Mouse (Mus musculus): ENCODE data around the gene Tsen2. TPM values are rescaled to one million over a fixed set of nuclear protein-coding genes. Genes with fewer than 3 reads are reported as not detected.

The Tsen2 gene
- total RNA-seq, 2 experiments from 2014 or later: 6.0 to 7.4 TPM

DNA sequence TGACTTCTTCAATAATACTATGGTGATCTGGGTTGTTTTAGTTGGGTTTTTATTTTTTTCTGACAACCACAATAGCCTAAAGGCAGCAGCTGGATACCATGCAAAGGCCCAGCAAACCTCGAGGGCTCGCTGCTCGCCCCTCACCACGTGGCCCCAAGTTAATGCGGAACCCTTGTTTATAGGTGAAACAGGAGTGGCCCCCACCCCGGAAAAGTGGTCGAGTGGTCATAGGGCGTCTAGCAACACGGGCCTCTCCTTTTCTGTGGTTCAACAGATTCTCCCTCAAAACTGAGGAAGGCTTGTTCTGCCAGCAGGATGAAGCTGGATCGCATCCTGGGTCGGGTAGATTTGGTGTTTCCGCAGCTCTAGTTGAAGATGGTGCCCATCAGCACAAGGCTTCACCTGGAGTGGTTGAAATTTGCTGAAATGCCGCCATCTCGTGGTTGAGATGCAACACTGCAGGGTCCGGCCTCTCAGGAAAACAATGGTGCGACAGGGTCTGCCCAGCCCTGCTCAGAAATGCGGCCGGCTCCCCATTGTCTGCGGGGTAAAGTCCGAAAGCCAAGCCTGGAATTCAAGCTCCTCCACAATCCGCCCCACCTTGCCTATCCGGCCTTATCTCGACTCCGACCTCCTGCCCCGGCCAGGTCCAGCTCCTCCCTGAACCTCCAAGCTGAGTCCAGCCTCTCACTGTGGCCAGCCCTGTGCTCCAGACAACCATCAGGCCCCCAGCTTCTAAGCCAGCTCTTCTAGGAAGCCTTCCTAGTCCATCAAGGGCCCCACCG lies 5.6 kb upstream of the Tsen2 start:
- peak; percentile 81 to 92 for DNase-seq

DNA sequence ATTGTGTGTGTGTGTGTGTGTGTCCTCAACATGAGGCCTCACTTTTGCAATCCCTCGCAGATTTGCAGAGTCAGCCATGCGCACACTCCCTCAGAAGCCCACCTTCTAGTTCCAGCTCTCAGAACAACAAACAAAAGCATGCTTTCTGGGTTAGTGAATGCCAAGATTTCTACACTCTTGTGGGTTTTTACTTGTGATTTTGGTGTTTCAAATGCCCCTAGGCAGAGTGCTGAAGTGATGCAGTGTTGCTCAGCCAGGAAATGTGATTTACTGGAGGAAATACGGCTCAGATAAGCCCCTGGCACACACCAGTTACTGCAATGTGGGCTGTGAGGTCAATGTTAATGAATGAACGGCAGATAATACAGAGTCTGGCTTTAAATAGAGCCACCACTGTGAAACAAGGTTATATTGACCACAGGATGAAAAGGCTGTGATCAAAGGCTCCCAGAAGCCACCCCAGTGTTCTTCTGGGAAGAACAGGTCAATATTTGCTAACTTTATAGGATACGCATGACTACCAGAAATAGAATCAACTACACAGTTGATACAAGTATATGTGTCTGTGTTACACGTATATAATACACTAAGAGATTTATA lies 2.7 kb upstream of the Tsen2 start:
- DNase-seq: no peak

DNA sequence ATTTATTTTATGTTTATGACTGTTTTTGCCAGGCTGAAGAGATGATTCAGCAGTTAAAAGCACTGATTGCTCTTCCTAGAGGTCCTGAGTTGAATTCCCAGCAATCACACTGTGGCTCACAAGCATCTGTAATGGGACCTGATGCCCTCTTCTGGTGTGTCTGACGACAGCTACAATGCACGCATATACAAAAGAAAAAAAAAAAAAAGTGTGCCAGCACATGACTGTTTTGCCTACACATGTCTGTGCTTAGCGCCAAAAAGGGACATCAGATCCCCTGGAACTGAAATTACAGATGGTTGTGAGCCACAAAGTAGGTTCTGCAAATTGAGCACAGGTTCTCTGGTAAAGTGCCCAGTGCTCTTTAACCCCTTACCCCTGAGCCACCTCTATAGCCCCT lies 2.1 kb upstream of the Tsen2 start:
- no peak for DNase-seq

DNA sequence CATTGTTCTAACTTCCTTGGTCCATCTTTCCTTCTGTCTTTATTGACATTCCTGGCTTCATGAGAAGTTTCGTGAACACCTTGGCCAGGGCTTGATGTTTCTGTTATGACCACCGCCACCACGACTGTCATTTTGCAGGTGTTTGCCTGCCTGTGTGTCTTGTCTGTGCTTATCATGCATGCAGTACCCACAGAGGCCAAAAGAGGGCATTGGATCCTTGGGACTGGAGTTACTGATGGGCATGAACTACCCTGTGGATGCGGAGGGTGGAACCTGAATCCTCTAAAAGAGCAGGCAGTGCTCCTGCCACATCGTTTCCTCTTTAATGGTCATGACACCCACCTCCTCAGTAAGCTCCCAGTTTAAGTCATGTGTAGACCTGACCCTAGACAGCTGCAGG lies 1.8 kb downstream of the Tsen2 start:
- DNase-seq: peak; percentile 34 to 71

DNA sequence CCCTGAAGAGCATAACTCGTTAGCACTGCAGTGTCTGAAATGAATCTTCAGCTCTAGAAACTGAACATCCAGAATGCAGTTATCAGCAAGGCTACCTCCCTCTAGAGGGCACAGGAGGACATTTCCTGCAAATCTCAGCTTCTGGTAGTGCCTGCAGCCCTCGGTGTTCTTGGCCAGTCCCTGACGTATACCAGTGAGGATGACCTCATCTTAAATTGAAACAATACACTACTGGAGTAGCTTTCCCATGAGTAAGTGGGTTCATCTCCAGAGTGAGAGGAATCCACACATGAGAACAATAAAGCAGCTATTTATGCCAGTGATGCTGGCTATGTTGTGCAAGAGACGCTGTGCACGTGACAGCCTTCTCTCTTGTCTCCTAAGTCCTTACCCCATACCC lies 11.0 kb downstream of the Tsen2 start:
- no peak for DNase-seq

DNA sequence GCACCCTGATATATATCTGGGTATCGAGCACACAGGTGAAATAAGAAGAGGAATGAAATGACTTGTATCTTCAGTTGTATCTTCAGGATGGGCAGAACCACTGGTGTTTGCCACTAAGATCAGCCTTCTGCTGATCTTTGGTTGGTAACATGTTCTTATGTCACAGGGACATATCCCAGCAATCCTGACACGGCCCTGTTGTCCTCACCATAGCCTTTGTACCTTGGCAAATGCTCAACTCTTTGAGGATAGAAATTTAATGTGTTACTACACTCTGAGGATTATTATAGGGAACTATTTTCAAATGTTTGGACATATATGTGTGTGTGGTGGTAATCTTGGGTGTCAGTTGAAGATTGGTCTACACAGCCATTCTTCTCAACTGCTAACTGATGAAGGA lies 13.7 kb downstream of the Tsen2 start:
- no peak for DNase-seq

DNA sequence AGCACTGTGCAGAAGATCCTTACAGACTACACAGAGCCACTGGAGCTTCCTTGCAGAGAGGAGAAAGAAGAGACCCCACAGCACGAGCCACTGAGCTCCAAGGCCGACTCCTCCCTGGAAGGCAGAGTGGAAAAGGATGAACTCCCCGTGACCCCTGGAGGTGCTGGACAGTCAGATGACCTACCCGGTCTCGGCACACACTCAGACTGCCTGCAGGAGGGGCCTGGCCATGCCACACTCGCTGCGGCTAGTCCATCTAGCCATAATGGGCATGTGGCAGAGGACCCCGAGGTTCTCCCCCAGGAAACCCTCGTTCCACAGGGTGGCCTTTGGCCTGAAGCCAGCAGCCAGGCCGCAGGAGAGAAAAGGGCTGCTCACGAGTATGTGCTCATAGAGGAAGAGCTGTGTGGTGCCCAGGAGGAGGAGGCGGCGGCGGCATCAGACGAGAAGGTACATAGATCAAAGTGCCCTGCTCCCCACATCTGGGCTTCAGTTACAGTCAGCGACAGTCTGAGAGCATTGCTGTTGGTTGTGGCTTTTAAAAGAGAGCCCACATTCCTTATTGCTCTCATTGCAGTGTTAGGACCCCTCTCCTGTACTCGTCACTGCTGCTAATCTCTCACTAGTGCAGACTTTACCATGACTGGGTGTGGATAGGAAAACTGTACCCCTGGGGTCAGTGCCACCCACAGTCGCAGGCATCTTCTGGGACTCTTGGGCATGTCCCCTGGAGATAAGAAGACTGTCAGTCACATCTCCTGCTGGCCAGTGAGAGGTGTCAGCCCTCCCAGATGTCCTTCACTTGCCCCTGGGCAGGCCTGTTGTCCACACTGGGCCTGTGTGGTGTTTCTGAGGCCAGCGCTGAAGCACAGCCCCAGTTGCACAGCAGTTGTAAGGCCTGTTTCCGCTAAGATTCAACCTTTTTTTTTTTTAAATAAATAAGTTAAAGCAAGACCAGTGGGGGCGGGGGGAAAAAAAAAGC lies 15.5 kb downstream of the Tsen2 start:
- peak; percentile 29 to 33 for DNase-seq

DNA sequence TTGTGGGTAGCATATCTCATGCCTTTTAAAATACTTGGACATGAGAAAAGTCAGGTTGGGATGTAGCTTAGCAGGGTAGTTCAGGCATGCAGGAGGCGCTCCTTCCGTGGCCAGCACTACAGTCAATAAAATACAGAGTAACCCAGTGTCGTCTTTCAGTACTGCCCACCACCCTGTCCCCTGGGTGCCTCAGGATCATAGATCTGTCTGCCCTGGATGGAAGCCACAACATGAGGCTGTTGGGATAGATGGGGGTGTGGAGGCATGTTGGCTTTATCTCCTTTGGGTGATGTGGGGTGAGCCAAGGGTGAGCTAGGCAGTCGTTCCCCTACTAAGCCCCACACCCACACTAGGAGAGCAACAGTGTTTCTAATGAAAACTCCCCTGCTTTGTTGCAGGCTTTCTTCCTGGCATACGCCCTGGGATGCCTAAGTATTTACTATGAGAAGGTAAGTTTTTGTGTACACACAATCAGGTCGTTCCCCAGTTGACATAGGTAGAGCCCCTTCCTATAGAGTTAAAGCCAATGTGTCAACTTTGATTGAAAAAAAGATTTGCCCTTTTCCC lies 21.1 kb downstream of the Tsen2 start:
- DNase-seq: no peak

DNA sequence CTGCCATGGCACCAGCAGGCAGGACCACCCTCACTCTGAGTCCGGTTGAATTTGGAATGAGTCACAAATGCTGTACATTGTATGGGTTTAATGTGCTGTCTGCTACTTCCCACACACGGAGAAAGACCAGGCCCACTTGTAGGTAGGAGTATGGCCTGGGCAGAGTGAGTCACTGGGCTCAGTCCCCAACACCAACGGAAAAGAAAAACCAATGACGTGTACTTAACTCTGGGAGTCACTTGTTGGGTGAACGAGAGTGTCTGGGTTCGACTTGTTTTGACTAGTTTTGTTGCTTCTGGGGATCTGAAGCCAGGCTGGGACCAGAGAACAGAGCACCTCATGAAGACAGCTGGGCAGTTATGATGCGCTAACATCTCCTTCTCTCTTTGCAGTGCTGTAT lies 29.7 kb downstream of the Tsen2 start:
- DNase-seq: no peak

DNA sequence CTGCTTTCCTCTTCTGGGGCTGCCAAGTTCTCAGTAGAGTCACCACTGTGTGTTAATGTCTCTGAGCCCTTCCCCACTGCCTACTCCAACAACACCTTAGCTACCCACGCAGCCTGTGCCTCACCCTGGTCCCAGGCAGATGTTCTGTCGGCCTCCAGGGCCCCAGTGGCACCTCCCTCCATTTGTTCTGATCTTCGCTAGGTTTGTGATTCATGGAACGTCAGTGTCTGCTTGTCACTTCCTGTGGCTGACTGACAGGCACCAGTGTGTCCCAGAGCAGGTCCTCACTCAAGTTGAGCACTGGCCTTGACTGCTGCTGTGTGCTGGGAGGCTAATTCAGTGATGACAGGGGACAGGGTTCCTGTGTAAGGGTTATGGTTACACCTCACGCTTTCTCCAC lies 32.9 kb downstream of the Tsen2 start:
- DNase-seq: no peak

DNA sequence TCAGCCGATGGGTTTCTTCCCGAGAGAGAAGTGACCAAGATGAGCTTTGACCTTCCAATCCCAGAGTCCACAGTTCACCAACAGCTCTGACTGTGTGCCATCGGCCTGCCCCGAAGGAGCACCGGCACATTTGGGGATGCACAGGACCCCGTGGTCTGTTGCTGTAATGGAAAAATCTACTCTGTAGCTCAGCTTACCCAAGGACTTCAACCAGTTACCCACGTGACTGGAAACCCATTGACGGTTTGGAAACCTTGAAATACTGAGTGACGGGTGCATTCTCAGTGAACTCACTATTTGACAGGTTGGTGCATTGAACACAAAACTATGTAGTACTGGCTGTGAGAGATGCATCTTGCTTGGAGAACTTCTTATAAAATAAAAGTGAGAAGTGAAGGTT lies 33.5 kb downstream of the Tsen2 start:
- DNase-seq: no peak

DNA sequence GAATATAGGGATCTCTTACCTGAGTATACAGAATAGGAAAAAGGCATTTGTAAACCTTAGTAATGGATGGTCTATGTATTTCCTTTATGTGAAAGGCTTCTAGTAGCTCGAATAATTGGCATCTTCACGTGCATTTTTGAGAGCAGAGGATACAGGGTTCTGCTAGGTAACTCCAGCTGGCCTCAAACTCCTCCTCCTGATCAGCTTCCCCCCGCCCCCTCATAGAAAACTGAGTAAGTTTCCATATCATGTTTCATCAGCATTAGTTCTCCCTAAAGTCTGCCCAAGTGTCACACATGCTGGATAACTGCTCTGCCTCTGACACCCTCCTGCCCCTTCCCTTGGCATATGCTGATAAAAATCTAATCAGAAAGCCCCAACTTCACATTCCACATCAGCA lies 36.3 kb downstream of the Tsen2 start:
- no peak for DNase-seq

DNA sequence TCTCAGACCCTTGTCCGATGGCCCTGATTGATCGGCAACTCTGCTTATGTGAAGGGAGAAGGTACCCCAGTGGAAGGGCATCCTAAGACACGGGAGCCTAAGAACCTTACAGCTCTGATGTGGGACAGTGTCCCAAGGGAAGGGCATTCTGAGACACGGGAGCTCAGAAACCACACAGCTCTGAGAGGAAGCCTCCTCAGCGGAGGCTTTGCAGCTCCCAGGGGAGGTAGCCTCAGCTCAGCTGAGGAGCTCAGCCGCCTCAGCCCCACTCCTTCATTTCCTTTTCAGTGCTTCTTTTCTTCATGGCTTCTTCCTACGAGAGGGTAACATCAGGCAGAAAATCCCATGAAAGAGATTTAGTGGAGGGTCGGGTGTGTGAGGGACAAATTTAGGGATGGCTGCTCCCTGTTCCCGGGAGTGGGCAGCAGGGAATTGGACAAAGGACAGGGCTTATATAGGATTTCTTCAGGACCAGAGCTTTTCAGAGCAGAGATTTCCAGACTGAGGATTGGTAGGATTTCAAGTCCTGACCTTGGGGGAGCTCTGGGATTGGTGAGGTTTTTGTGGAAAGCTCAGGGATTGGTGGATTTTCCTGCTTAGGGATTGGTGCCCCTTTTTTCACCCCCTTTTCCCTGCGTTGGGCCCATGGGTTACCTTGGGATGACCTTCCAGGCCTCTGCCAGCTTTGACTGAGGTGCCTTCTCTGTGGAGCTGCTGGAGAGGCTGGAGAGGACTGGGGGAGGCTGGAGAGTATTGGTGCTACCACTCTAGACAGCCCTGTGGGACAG lies 38.1 kb downstream of the Tsen2 start:
- no peak for DNase-seq

DNA sequence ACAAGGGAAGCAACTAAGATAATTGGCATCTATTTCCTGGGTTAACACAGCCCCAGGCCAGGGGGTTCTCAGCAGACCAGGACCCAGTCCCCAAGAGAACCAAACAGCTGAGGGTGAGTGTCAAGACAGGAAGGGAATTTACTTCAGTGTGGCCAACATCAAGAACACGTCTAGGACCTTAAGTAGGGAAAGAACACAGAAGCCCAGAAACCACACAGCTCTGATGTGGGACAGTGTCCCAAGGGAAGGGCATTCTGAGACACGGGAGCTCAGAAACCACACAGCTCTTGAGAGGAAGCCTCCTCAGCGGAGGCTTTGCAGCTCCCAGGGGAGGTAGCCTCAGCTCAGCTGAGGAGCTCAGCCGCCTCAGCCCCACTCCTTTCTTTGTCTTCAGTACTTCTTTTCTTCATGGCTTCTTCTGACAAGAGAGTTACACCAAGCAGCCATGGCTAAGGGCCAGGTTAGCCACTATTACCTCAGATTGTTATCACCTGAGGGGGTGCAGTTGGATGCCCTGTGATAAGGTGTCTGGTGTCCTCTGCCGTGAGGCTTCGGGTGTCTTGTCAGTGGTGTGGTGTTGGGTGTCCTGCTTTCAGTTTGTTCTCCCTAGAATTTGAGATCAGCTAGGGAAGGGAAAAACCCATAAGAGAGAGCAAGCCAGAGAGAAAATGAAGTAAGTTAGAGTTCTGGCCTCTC lies 39.1 kb downstream of the Tsen2 start:
- DNase-seq: no peak

DNA sequence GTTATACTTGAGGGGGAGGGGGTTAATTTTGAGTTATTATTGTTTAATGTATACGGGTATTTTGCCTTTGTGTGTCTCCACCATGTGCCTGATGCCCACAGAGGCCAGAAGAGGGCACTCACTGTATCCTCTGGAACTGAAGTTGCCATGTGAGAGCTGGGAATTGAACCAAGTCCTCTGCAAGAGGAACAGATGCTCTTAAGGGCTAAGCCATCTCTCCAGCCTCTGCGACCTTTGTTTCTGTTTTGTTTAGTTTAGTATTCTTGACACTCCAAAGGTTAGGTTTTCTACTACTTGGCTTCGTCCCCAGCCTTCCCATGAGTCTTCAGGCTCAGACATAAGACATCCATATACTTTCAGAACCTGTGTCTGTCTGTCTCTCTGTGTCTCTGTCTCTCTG lies 39.7 kb downstream of the Tsen2 start:
- no peak for DNase-seq

DNA sequence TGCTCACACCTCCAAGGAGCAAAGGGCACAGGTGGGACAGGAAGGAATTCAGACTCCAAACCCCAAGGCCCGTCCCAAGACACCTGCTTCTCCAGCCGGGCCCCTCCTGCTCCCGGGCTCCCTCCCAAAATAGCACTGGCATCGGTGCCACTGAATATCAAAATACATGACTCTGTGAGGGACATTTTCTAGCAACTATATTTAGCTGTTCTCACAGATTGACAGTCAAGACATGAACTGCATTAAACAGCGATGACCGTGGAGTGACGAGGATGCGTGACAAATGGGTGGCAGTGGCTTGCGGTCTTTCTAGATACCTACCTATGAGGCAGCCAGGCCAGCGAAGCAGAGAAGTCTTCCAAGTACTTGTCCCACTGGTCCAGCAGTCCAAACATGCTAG lies 41.9 kb downstream of the Tsen2 start:
- DNase-seq: peak; percentile 44 to 45

DNA sequence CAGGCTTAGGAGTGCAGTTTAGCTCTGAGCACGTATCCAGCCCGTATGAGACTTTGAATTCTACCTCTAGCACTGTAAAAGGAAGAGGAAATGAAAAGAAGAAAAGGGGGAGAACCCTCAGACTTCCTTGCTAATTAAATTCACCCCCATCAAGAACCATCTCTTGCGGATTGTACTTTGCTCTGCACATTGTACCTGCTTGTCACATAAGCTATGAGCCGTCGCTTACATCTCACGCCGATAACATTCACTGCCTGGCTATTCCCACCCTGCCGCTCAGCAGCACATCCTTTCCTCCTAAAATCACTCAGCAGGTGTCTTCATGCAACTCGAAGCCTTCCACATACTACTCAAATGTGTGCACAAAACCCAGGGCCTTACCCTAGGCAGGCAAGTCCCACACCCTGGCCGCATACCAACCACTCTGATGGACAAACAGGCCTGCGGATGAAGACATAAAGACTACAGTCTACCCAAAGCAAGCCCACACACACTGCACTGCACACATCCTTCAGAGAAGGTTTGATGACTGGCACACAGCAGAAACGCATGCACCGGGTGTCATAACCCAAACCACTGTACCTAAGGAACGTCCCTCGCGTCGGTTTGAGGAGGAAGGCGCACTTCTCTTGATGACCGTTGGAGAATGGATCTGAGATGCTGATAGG lies 47.4 kb downstream of the Tsen2 start:
- no peak for DNase-seq

DNA sequence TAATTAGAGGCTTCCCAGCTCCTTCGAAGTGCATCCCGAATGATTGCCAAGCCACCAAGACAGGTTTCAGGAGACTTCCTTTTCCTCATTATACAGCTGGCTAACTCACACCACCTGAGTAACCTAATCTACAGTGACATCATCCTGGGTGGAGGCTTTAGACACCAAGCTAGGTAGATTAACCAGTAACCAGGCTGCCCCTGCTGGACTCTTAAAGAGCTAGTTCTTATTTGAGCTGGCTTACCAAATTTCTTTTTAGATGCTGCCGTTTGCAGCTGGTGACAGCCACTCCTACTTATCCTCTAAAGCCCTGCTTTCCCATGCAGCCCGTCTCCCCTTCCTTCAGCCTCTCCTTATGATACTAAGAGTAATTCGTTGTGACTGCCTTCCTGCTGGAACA lies 48.0 kb downstream of the Tsen2 start, which contains the start of gene Mkrn2os:
Mkrn2os (minus strand) TSS at position 119 of the 400 bp plus-strand sequence.
- DNase-seq: no peak

DNA sequence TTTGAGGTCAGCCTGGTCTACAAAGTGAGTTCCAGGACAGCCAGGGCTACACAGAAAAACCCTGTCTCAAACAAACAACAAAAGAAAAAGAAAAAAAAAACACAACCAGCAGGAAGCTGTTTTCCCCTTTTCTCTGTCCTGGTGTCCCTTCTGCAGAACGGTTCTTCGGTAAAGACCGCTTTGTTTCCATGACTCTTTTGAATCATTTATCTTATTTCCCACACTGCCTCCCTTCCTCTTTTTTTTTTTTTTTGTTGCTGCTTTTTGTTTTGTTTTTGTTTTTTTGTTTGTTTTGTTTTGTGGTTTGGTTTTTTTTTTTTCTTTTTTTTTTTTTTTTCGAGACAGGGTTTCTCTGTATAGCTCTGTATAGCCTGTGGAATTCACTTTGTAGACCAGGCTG lies 48.8 kb downstream of the Tsen2 start:
- no peak for DNase-seq

DNA sequence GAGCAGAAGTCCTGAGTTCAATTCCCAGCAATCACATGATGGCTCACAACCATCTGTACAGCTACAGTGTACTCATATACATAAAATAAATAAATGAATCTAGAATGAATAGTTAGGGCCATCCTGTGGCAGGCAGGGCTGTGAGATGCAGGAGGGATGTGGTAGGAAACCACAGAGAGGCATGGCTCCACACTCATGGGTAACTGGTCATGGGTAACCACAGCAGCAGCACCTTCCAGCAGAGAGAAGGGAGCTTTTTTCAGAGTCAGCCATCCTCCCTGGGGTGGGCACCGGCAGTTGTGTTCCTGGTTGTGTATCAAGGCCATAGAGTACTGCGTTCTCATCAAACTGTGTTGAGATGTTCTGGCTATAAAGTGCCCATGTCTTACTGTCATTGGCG lies 50.0 kb downstream of the Tsen2 start:
- DNase-seq: no peak
